Mouse (Mus musculus) midbrain, postnatal 0 days (tissue): ENCODE measurements around the gene Cntn4. TPM values are rescaled to one million over a fixed set of nuclear protein-coding genes. Genes with fewer than 3 reads are reported as not detected.
A peak's percentile ranks its signal among the peaks of the same experiment; 100 is the strongest.

Source experiments
- ATAC-seq: fragments of 200-750 bp; cut with Nextera tagmentation; 2 replicates; pipeline ENCODE4 v1.8.0; 2017; ENCODE audit warnings: moderate number of reproducible peaks, mild to moderate bottlenecking, moderate TSS enrichment, moderate library complexity; ENCODE audit not compliant: low FRiP score
- DNase-seq: peaks from one replicate; pipeline ENCODE4 v3.0.0-alpha.2; 2015; ENCODE audit warnings: low spot score
- H3K27ac ChIP-seq: fragments of 300-500 bp; sonication (generic); 2 replicates; pipeline ENCODE4 v1.5.1; 2014; ENCODE audit warnings: low read depth, mild to moderate bottlenecking, low read length, mixed read lengths
- H3K27me3 ChIP-seq: fragments of 300-500 bp; sonication (generic); 2 replicates; pipeline ENCODE4 v1.6.1; 2014; ENCODE audit warnings: low read length, control low read depth, mixed read lengths; ENCODE audit not compliant: insufficient read depth
- H3K36me3 ChIP-seq: fragments of 300-500 bp; sonication (generic); 2 replicates; pipeline ENCODE4 v1.6.1; 2014; ENCODE audit warnings: low read length, control low read depth, mixed read lengths; ENCODE audit not compliant: insufficient read depth
- H3K4me1 ChIP-seq: fragments of 300-500 bp; sonication (generic); 2 replicates; pipeline ENCODE4 v1.6.1; 2014; ENCODE audit warnings: mild to moderate bottlenecking, control low read depth, antibody characterized with exemption, low read length, mixed read lengths; ENCODE audit not compliant: insufficient read depth
- H3K4me2 ChIP-seq: fragments of 300-500 bp; sonication (generic); 2 replicates; pipeline ENCODE4 v1.6.1; 2014; ENCODE audit warnings: low read depth, mild to moderate bottlenecking, low read length, mixed read lengths; ENCODE audit not compliant: poor library complexity, severe bottlenecking
- H3K4me3 ChIP-seq: fragments of 300-500 bp; sonication (generic); 2 replicates; pipeline ENCODE4 v1.5.1; 2014; ENCODE audit warnings: low read depth, mild to moderate bottlenecking, low read length, moderate library complexity
- H3K9ac ChIP-seq: fragments of 300-500 bp; sonication (generic); replicated peaks from 2 replicates; pipeline ENCODE4 v1.6.1; 2014; ENCODE audit warnings: mild to moderate bottlenecking, low read length, moderate library complexity, mixed read lengths; ENCODE audit not compliant: poor library complexity, severe bottlenecking
- H3K9me3 ChIP-seq: fragments of 300-500 bp; sonication (generic); 2 replicates; pipeline ENCODE4 v1.6.1; 2016; ENCODE audit warnings: low read length, control low read depth
- CTCF ChIP-seq: IDR thresholded peaks from 2 replicates; pipeline ENCODE4 v1.5.1; 2016; ENCODE audit warnings: antibody characterized with exemption, mild to moderate bottlenecking
- WGBS: fragments of 180-500 bp; shearing (Covaris S2); extraction: QIAGEN DNeasy Blood & Tissue Kit; methylation state at CpG from one replicate; pipeline ENCODE4 v1.1.7; 2014; 5-methylcytosine and 5-hydroxymethylcytosine counted together
- polyA plus RNA-seq: library from polyadenylated mRNA; unstranded; fragments of >200 nt; fragmentation: Nextera tagmentation; extraction: Ambion mirVana; gene quantifications from 2 replicates; pipeline ENCODE4 v1.2.1, GENCODE M21; 2015
- total RNA-seq: library from RNA; depleted of rRNA; stranded (reverse); fragments of >200 nt; gene quantifications from 2 replicates; pipeline ENCODE4 v1.2.3, GENCODE M21; 2014

Cntn4 gene
- total and polyA plus RNA-seq, 2 experiments from 2014 or later = 22.3 to 28.5 TPM

- Histone ChIP-seq H3K9me3 (no peaks in the 10 kb centered on the region), H3K4me3 (no peak overlapping the region), H3K27me3 (no peaks in the 10 kb centered on the region), H3K9ac (no peak overlapping the region), H3K27ac (no peak overlapping the region), H3K36me3 (no peaks in the 10 kb centered on the region), H3K4me2 (no peak overlapping the region), H3K4me1 (no peaks in the 10 kb centered on the region)
- ATAC-seq (no peak), DNase-seq (no peak)
- TF ChIP-seq CTCF = no peak
- 67% methylated on average over 1 of the region's 1 CpGs for WGBS
Measured at GRCm38 (mm10) chr6:106727703-106728102, 1050.2 kb downstream of the Cntn4 start.

GRCm38 (mm10) chr6:106729682-106730314, 1052.3 kb downstream of the Cntn4 start:
- H3K4me2 ChIP-seq = no peak overlapping the region
- no peaks in the 10 kb centered on the region for H3K9me3 ChIP-seq
- H3K4me1 ChIP-seq = no peaks in the 10 kb centered on the region
- no peak overlapping the region for H3K27ac ChIP-seq
- WGBS = 84% methylated on average over 4 of the region's 4 CpGs
- H3K4me3 ChIP-seq = no peak overlapping the region
- no peak for TF ChIP-seq CTCF
- ATAC-seq (no peak), DNase-seq (no peak)
- no peaks in the 10 kb centered on the region for H3K36me3 ChIP-seq
- H3K9ac ChIP-seq = no peak overlapping the region
- H3K27me3 ChIP-seq = no peaks in the 10 kb centered on the region

- H3K27me3 ChIP-seq = no peaks in the 10 kb centered on the region
- no peak overlapping the region for H3K9ac ChIP-seq
- no peak for TF ChIP-seq CTCF
- WGBS = 87% methylated on average over 4 of the region's 4 CpGs
- H3K4me2 ChIP-seq = no peak overlapping the region
- DNase-seq = no peak
- ATAC-seq = no peak
- no peaks in the 10 kb centered on the region for H3K9me3 ChIP-seq
- H3K4me3 ChIP-seq = no peak overlapping the region
- H3K4me1 ChIP-seq = no peaks in the 10 kb centered on the region
- no peak overlapping the region for H3K27ac ChIP-seq
- H3K36me3 ChIP-seq = no peaks in the 10 kb centered on the region
Measured at GRCm38 (mm10) chr6:106732563-106732962, 1055.1 kb downstream of the Cntn4 start.

GRCm38 (mm10) chr6:106738229-106738628, 1060.8 kb downstream of the Cntn4 start:
- no peak for DNase-seq
- no peaks in the 10 kb centered on the region for H3K36me3 ChIP-seq
- H3K4me3 ChIP-seq = no peak overlapping the region
- H3K27me3 ChIP-seq = no peaks in the 10 kb centered on the region
- H3K9me3 ChIP-seq = no peaks in the 10 kb centered on the region
- no peak for ATAC-seq
- no peaks in the 10 kb centered on the region for H3K4me1 ChIP-seq
- H3K9ac ChIP-seq = no peak overlapping the region
- no peak for TF ChIP-seq CTCF
- no peak overlapping the region for H3K27ac ChIP-seq
- WGBS = 82% methylated on average over 3 of the region's 3 CpGs
- H3K4me2 ChIP-seq = no peak overlapping the region

GRCm38 (mm10) chr6:106740244-106740825, 1062.9 kb downstream of the Cntn4 start:
- H3K36me3 ChIP-seq = no peaks in the 10 kb centered on the region
- ATAC-seq (no peak), DNase-seq (no peak)
- H3K27me3 ChIP-seq = no peaks in the 10 kb centered on the region
- H3K4me2 ChIP-seq = no peak overlapping the region
- no peak for TF ChIP-seq CTCF
- no peak overlapping the region for H3K9ac ChIP-seq
- 92% methylated on average over 1 of the region's 1 CpGs for WGBS
- H3K9me3 ChIP-seq = no peaks in the 10 kb centered on the region
- H3K27ac ChIP-seq = no peak overlapping the region
- H3K4me3 ChIP-seq = no peak overlapping the region
- H3K4me1 ChIP-seq = no peaks in the 10 kb centered on the region

- Histone ChIP-seq H3K4me2 (no peak overlapping the region), H3K27ac (no peak overlapping the region), H3K9ac (no peak overlapping the region), H3K9me3 (no peaks in the 10 kb centered on the region), H3K4me1 (no peaks in the 10 kb centered on the region), H3K36me3 (no peaks in the 10 kb centered on the region), H3K4me3 (no peak overlapping the region), H3K27me3 (no peaks in the 10 kb centered on the region)
- 79% methylated on average over 7 of the region's 7 CpGs for WGBS
- peak; percentile 8 for DNase-seq
- no peak for ATAC-seq
- no peak for TF ChIP-seq CTCF
Measured at GRCm38 (mm10) chr6:106743556-106744233, 1066.2 kb downstream of the Cntn4 start.
